Mouse (Mus musculus): ENCODE data around the gene Rbx1. TPM values are rescaled to one million over a fixed set of nuclear protein-coding genes. Genes with fewer than 3 reads are reported as not detected.
A peak's percentile ranks its signal among the peaks of the same experiment; 100 is the strongest.

The Rbx1 gene
- total RNA-seq, 1 experiment from 2014 or later, result 141 TPM

DNA sequence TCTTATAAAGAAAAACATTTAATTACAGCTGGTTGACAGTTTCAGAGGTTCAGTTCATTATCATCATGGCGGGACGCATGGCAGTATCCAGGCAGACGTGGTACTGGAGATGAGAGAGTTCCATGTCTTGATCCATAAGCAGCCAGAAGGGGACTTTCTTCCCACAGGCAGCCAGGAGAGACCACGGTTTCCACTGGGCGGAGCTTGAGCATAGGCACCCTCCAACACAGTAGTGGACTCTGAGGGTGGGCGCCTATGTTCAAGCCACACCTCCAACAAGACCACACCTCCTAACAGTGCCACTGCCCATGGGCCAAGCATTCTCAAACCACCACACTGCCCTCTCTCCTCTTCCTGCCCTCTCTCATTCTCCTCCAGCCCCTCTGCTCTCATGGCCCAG is 17.6 kb downstream of the Rbx1 start:
- DNase-seq, result no peak

DNA sequence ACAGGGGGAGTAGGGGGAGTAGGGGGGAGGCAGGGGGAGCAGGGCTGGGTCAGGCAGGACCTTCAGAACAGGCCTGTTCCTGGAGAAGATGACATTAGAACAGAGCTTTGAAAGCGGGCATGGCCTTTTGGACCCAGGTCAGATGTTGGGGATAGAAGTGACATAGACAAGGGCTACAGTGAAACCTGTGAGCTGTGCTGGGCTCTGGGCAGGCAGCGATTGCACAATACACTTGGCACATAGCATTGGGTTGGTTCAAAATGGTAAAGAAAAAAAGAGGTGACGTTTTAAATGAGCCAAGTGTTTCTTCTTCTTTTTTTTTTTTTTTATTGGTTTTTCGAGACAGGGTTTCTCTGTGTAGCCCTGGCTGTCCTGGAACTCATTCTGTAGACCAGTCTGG is 19.4 kb downstream of the Rbx1 start:
- DNase-seq, result no peak

DNA sequence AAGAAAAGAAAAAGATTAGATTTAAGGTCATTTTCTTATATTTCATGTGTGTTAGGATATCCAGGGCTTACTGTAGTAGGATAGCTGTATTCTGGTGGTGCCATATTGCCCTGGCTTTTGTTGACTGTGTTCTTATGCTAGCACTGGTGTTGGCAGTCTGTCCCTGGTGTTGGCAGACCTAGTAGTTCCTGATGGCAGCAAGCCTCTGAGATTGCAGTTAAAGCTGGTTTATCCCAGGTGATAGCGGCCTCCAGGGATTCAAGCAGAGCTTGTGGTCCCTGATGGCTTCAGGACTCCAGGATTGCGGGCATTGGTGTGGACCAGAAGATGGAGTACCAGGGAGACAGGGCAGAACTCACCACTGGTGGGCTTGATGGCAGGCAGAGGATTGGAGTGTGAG is 37.4 kb downstream of the Rbx1 start:
- peak; percentile 9 for DNase-seq

DNA sequence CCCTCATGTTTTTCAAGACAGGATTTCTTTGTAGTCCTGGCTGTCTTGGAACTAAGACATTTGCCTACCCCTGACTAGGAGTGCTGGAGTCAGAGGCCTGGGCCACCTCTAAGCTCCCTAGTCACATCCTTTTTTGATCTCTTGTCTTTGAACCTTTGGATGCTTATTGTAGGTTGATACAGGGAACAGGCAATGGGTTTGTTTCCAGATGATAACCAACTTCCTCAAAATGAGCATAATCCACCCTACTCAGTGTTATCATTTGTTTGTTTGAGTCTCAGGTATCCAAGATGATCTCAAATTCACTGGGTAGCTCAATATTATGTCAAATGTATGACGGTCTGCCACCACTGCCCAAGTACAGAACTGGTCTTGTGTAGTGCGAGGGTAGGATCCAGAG is 37.9 kb downstream of the Rbx1 start:
- no peak for DNase-seq

DNA sequence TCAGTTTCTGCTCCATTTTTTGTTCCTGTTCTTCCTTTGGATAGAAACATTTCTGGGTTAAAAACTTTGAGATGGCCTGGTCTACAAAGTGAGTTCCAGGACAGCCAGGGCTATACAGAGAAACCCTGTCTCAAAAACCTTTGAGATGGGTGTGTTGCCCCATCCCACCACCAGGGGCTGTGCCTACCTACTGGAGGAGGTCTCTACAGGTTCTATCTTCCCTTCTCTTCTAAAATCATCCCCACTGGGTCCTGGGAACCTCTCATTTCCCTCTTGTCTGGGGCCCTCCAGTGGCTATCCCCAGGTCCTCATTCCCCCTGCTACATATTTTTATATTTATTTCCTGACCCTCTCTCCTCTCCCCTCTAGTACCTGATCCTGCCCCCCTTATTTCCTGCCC is 41.1 kb downstream of the Rbx1 start:
- peak; percentile 30 for DNase-seq

DNA sequence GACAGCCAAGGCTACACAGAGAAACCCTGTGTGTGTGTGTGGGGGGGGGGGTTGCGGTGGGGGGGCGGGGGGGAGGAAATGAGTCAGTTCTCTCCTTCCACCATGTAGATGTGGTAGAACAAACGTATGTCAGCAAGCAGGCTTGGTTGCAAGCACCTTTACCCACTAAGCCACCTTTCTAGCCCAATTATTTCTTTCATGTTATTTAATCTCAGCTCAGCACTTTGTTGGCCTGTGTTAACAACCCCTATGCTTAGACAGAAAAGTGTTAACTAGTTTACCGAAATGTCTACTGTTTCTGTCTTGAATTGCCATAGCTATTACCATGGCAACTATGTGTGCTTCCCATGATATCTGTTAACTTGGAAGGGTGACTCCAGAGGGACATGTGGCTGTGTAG is 44.5 kb downstream of the Rbx1 start:
- DNase-seq, result no peak

DNA sequence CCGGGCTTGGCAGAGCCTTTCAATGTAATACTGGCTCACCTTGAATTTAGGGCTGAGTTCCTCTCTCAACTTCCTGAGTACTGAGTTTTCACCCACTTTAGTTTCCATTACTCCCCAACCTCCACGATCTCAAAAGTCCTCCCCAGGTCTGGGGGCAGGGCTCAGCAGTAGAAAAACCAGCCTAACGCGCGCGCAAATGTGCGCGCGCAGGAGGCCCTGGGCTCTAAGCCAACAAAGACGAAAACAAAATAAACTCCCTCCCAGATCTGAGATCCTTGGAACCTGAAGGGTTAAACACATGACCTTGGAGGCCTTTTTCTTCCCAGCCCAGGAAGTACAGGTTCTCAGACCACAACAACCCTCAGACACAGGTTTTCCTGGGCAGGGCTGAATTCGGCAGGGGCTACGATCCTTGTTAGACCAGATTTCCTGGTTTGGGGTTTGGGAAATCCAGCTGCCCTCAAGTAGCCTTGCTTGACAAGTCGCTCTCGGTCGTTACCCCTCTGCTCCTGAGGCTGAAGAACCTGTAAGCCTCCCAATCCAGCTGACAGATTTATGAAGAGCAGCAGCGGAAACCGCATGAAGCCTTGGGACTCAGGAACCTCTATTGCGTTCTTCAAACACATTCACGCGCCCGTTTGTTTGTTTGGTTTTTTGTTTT is 45.6 kb downstream of the Rbx1 start:
- peak; percentile 60 for DNase-seq

DNA sequence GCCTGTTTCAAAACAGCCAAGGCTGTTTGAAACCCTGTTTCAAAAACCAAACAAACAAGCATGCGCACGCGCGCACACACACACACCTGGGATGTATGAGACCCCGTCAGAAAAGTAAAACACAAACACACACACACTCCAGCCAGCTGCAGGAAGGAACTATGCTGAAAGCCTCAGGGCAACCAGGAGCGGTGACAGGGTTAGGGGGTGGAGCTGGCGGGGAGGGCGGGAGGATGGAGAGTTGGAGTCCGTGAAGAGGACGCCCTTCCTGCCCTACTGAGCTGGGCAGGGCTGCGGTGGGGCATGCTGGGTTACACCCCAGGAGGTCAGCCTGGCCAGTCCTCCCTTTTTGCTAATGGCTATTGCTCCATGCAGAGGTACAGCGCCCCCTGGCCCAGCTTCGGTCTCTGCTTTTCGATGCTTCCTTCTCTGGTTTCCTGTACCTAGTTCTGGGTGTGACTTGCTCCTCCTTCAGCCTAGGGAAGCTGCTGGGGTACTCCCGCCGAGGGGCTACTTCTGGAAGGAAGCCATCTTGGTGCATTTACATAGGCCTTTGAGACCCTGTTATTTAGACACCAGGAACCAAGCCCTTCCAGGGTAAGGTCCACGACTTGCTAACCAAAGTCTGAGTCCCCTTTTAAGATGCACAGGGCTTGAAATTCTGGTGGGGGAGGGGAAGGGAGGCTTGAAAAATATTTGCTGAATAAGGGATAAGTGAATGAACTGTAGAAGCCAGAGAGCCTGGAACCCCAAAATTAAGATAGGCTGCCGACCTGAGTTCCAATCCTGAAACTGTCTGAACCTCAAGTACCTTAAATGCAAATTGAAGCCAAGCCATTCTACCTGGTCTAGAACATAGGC is 48.2 kb downstream of the Rbx1 start:
- DNase-seq, result peak; percentile 85

DNA sequence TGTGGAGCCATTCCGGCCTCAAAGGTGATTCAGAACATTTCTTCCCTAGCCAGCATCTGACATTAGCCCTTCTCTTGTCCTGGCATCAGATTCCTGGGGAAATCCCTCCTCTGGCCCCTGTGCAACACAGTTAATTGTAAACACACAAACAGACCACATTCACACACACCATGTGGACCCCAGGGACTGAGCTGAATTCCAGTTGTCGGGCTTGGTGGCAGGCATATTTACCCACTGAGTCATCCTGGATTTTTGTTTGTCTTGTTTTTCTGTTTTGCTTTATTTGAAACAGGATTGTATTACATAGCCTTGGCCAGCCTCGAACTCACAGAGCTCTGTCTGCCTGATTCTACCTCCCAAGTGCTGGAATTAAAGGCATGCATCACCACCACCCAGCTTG is 49.1 kb downstream of the Rbx1 start:
- DNase-seq, result no peak

DNA sequence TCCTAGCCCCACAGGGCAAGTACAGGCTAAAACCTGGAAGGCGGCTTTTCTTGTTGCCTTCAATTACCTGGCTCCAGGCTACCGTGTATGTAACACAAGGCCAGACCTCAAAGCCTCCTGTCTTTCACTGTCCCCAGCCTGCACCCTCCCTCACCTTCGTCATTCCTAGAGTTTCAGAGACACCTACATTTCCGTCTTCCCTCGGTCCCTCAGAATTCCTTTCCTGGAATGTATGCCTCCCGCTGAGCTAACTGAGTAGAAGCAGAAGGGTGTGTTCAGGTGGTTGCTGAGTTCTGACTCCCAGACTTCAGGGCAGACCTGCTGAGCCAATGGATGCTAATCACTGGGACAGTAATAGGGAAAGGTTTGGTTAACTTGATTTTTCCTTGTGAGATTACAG is 51.9 kb downstream of the Rbx1 start:
- DNase-seq, result no peak

DNA sequence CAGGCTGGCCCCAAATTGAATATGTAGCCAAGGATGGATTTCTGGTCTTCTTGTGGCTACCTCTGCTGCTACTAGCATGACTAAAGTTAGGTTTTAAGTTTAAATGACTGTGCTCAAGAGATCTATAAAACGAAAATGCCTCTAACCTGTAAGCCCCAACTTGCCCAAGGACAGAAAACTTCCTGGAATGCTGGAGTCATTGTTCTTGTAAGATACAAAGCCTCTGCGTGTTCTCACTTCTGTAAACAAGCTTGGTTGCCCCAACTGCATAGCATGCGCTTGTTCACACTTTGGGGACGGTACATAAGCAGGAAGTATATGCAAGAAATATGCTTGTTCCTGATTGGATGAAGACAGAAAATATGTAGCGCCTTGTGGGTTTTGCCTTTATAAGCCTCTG is 52.7 kb downstream of the Rbx1 start:
- no peak for DNase-seq

DNA sequence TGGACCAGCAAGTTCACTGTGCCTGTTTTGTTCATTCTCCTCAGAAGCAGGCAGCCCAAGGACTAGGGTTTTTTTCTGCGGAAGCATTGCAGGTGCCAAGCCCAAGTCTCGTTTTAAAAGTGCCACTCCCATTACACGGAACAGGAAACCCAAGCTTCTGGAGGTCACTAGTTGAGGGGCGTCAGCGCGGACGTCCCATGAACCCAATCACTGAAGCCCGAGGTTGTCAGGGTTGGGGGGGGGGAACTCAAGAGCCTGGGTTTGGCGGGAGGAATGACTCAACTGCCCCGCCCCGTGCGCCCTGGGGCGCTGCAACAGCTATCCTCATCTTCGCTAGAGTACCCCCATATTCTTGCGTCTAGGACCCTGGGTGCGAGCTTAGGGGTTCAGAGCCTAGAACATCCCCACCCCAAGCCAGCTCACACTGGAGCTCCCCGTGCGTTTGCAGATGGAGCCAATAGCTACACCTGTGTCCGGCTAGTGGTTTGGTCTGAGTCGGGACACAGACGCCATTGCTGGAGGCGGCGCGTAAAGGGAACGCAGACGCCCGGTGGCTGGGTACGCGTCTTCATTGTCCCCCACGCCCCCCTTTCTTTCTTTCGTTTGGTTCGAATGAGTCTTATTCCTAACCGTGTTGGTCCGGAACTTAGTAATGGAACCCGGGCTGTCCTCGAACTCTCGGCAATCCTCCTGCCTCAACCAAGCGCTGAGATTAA is 56.1 kb downstream of the Rbx1 start:
- DNase-seq, result peak; percentile 72

DNA sequence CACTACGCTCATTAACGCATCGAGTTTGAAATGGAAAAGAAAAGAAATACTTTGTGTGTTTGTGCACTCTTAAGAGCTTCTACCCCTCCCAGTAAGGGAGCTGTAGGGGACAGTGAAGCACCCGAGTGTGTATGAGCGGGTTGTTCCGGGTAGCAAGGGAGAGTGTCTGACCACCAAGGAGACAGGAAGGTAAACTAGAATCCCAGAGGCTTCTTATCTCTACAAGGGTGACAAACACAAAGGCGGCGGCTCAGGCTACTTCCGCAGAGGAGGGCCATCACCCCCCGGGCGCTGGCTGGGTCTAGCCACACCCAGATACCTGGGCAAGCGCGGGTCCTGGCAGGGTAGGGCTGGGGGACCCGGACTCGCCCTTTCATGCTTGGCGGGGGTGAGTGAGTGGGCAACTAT is 56.7 kb downstream of the Rbx1 start:
- DNase-seq, result no peak

DNA sequence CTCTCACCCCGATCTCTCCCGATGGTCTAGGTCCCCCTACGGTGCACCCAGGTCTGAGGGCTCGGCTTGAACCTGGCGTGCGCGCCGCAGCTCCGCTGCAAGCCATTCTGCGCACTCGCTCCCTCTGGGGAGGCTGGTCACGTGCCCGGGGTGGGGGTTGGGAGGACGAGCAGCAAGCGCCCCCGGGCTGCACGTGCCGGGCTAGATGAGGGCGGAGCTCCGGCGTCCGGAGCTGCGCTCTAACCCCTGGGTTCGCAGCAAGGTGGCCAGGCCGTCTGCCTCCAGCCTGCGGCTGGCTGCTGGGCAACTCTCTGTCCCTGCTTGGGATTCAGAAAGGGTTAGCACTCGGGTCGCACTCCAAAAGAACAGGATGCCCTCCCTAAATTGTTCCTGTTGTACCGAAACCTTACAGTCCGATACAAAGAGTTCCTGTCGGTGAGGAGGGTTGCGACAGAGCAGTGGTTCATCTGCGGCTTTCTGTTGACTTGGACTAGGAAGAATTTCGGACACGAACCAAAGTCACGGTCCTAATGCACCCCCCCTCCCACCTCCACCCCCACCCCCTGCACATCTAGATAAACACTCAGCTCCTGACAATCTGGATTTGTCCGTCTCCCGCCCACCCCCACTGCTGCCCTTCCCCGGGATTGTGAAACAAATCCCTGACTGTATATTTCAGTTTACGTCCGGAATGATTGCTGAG is 57.2 kb downstream of the Rbx1 start:
- peak; percentile 100 for DNase-seq

DNA sequence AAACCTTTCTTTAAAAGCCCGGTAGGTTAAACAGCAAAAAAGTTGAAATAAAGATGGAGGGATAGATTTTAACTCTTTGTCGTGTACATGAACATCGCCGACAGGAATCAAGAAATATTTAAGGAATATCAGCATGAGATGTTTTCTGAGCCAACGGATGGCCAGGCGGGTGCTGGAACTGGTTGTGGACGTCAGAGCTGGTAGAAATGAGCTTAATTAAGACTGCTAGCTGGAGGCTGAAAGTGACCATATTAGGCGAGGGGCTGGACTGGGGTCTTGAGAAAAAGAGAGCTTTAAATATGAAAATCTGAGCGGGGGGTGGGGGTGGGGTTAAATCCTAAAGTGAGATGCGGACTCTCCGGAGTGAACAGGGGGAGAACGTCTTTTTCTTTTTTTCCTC is 57.8 kb downstream of the Rbx1 start:
- DNase-seq, result no peak

Other genes starting within 250 kb of the Rbx1 start
- 0.52 TPM in 1 of 2 replicates, not detected in the other for gene Mchr1, start 230.8 kb upstream of the Rbx1 start, total RNA-seq (2021)
- gene Slc25a17, start 105.5 kb upstream of the Rbx1 start, total RNA-seq (2021), result 82.7 and 85.5 TPM in 2 replicates
- gene St13, start 66.2 kb upstream of the Rbx1 start, total RNA-seq (2021), result 230 and 325 TPM in 2 replicates
- gene Xpnpep3, start 66.2 kb upstream of the Rbx1 start, total RNA-seq (2021), result 19.4 and 26.1 TPM in 2 replicates
- not detected in 2 replicates for gene Dnajb7, start 58.0 kb upstream of the Rbx1 start, total RNA-seq (2021)
- gene Ep300, start 119.1 kb downstream of the Rbx1 start, total RNA-seq (2021), result 79.0 and 89.2 TPM in 2 replicates
- 20.6 and 22.8 TPM in 2 replicates for gene L3mbtl2, start 197.6 kb downstream of the Rbx1 start, total RNA-seq (2021)
- 2.7 and 3.1 TPM in 2 replicates for gene Chadl, start 231.0 kb downstream of the Rbx1 start, total RNA-seq (2021)

Data from adrenal gland, postnatal 25 days (tissue).